Mouse (Mus musculus): ENCODE measurements at regions not wholly inside any gene's neighbourhood (a gene's known extent, or its start where the extent isn't known, plus 50 kb on each side); places are given as distances from the start of the nearest gene placed in this dataset.
"Not testable (repeated sequence)": the region's sequence is repeated elsewhere in the genome, so short reads cannot be mapped to it uniquely, and the experiment has no call there.

- no peak for DNase-seq (ENCODE audit: low read depth, low spot score)
These were observed 874.0 kb downstream of the Amy2a5 start for GRCm38 (mm10) chr3:112384641-112385040.

- DNase-seq (ENCODE audit: low read depth, low spot score): no peak
These were observed 912.8 kb downstream of the Amy2a5 start for GRCm38 (mm10) chr3:112345866-112346265.

GRCm38 (mm10) chr3:112331171-112331570 is 927.5 kb downstream of the Amy2a5 start:
- no peak for DNase-seq (ENCODE audit: low read depth, low spot score)

GRCm38 (mm10) chr3:112325348-112325747 is 933.3 kb downstream of the Amy2a5 start:
- no peak for DNase-seq (ENCODE audit: low read depth, low spot score)

- DNase-seq (ENCODE audit: low read depth, low spot score): not testable (repeated sequence)
These were observed 937.4 kb downstream of the Amy2a5 start for GRCm38 (mm10) chr3:112321196-112321595.

- DNase-seq (ENCODE audit: low read depth, low spot score): no peak
These were observed 979.7 kb downstream of the Amy2a5 start for GRCm38 (mm10) chr3:112278785-112279430.

- no peak for DNase-seq (ENCODE audit: low read depth, low spot score)
These were observed 997.1 kb downstream of the Amy2a5 start for GRCm38 (mm10) chr3:112261334-112262101.

- peak; percentile 73 for DNase-seq (ENCODE audit: low read depth, low spot score)
These were observed 1015.7 kb downstream of the Amy2a5 start for GRCm38 (mm10) chr3:112242986-112243385.

GRCm38 (mm10) chr3:112239626-112240120 is 1019.0 kb downstream of the Amy2a5 start:
- peak; percentile 68 for DNase-seq (ENCODE audit: low read depth, low spot score)

Measured in ZHBTc4 (cell line).